ENCODE assay signal across 8 mouse cellular contexts in the genomic region with DNA sequence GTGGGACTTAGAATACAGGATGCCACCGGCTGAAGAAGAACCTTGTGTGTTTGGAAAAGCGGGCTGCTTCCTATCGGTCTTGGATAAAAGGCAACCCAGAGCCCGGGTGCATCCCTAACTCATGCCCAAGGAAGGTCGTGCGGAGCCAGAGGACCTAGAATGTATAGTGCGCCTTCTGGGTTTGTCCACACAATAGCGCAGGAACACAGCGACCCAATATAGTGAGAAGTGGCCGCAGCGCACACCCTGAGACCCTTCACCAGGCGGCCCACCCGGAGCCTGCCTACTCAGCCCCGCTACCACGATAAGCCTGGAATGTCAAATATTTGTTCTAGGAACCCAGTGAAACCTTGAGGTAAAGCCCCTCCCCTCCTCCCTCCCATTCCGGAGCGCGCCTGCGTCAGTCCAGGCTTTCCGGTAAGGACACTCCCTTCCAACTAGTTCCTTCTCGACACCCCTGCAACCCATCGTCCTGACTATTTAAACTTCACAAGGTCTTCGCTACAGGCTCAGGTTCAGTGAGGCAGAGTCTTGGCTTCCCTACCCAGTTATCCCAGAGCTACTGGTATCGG. TPM values are rescaled to one million over a fixed set of nuclear protein-coding genes. Genes with fewer than 3 reads are reported as not detected.
DNase-seq lines count a peak whose midpoint lies in the region; ATAC-seq and TF ChIP-seq lines count a peak whose summit lies in the region.

No protein-coding gene starts in this region.

- H3K27me3 ChIP-seq in spleen, adult 2 months (ENCODE audit: control insufficient read depth, insufficient read depth, low read length), result peaks cover 23% of the 10 kb centered on the region
- no peaks in the 10 kb centered on the region for H3K27me3 ChIP-seq in kidney, adult 2 months (replicated peaks; ENCODE audit: control insufficient read depth, insufficient read depth, low read length)
- peaks cover 23% of the 10 kb centered on the region for H3K27me3 ChIP-seq in lung, embryonic 16.5 days (ENCODE audit: control insufficient read depth, insufficient read depth, low read depth, low read length)

- peak; percentile 64 for ATAC-seq in lung, embryonic 16.5 days (ENCODE audit: low read depth)

- intact Hi-C loops in left cerebral cortex, postnatal 14 days (cut with DNase I), result loop anchor here (5.0 kb wide), 1 partner anchor 74 kb away; the partner anchor contains the start of genes Prmt7 and Slc7a6os

- 1% methylated on average over 24 of the region's 24 CpGs for WGBS in spleen, adult 2 months
- WGBS in bone marrow, adult 2 months, result 1% methylated on average over 24 of the region's 24 CpGs
- under 1% methylated on average over 24 of the region's 24 CpGs for WGBS in kidney, adult 2 months
- 0% methylated on average over 24 of the region's 24 CpGs for WGBS in lung, embryonic 16.5 days
- WGBS in olfactory bulb, adult 2 months, result under 1% methylated on average over 24 of the region's 24 CpGs

- H3K4me3 ChIP-seq in spleen, adult 2 months (ENCODE audit: extremely low read depth, insufficient read depth, insufficient read length), result peak overlapping the region; percentile 31; the same call in 1 of the 2 replicates
- H3K4me3 ChIP-seq in bone marrow, adult 2 months (replicated peaks; ENCODE audit: control insufficient read depth, low read depth, low read length), result peak overlapping the region; percentile 38
- peak overlapping the region; percentile 51 for H3K4me3 ChIP-seq in kidney, adult 2 months (ENCODE audit: insufficient read depth, low read depth, low read length)
- peak overlapping the region; percentile 64 for H3K4me3 ChIP-seq in lung, embryonic 16.5 days (ENCODE audit: low read length)
- H3K4me3 ChIP-seq in olfactory bulb, adult 2 months (ENCODE audit: insufficient read depth, low read depth, low read length), result peak overlapping the region; percentile 43

- peaks cover 17% of the 10 kb centered on the region for H3K4me1 ChIP-seq in spleen, adult 2 months (ENCODE audit: control insufficient read depth, insufficient read depth, insufficient read length)
- H3K4me1 ChIP-seq in bone marrow, adult 2 months (ENCODE audit: control insufficient read depth, insufficient read depth, low read length), result no peaks in the 10 kb centered on the region; the same call in 1 of the 2 replicates
- H3K4me1 ChIP-seq in kidney, adult 2 months (ENCODE audit: control insufficient read depth, insufficient read depth, low read length), result peaks cover 13% of the 10 kb centered on the region; the same call in 1 of the 2 replicates
- peaks cover 12% of the 10 kb centered on the region; the same call in 1 of the 2 replicates for H3K4me1 ChIP-seq in lung, embryonic 16.5 days (replicated peaks; ENCODE audit: control insufficient read depth, insufficient read depth, low read length)
- H3K4me1 ChIP-seq in olfactory bulb, adult 2 months (ENCODE audit: control insufficient read depth, insufficient read depth, low read length), result peaks cover 36% of the 10 kb centered on the region

- peak overlapping the region; percentile 68 for H3K9ac ChIP-seq in lung, embryonic 16.5 days (ENCODE audit: low read length)

- no peak for DNase-seq in spleen, adult 2 months (ENCODE audit: low read depth in 1 of 2, low spot score in 2 of 2)
- no peak for DNase-seq in spleen, postnatal 36 days (ENCODE audit: low spot score in 2 of 2)
- peak; percentile 74 for DNase-seq in heart, adult 8-10 months (ENCODE audit: low spot score)
- DNase-seq in kidney, adult 2 months, result peak; percentile 89
- no peak for DNase-seq in left cerebral cortex, postnatal 14 days (ENCODE audit: low spot score in 2 of 2)

- no peaks in the 10 kb centered on the region for H3K9me3 ChIP-seq in lung, embryonic 16.5 days (ENCODE audit: control insufficient read depth, low read length)

- H3K4me2 ChIP-seq in lung, embryonic 16.5 days (ENCODE audit: low read depth, low read length), result peak overlapping the region; percentile 68

- no peak overlapping the region for H3K27ac ChIP-seq in spleen, adult 2 months (ENCODE audit: insufficient read depth, low read length)
- no peak overlapping the region for H3K27ac ChIP-seq in bone marrow, adult 2 months (ENCODE audit: control insufficient read depth, insufficient read depth, low read depth, low read length, poor library complexity)
- peak overlapping the region; percentile 85 for H3K27ac ChIP-seq in kidney, adult 2 months (ENCODE audit: insufficient read depth, low read depth, low read length)
- peak overlapping the region; percentile 87 for H3K27ac ChIP-seq in lung, embryonic 16.5 days (ENCODE audit: low read length)
- no peak overlapping the region for H3K27ac ChIP-seq in olfactory bulb, adult 2 months (ENCODE audit: insufficient read depth, low read depth, low read length)

- TF ChIP-seq CTCF in spleen, adult 2 months (IDR thresholded peaks at IDR 0.05; ENCODE audit: extremely low read depth, insufficient read depth, insufficient read length, insufficient replicate concordance), result no peak
- TF ChIP-seq CTCF in bone marrow, adult 2 months (IDR thresholded peaks at IDR 0.05; ENCODE audit: control insufficient read depth, insufficient read depth, low read length), result no peak
- TF ChIP-seq CTCF in kidney, adult 2 months (conservative IDR thresholded peaks at IDR 0.05; ENCODE audit: insufficient read depth, insufficient read length, low read depth, low read length), result no peak
- TF ChIP-seq CTCF in olfactory bulb, adult 2 months (IDR thresholded peaks at IDR 0.05; ENCODE audit: insufficient read depth, low read depth, low read length), result no peak

- H3K36me3 ChIP-seq in spleen, adult 2 months (ENCODE audit: control insufficient read depth, insufficient read depth, low read length), result no peaks in the 10 kb centered on the region; the same call in 1 of the 2 replicates
- no peaks in the 10 kb centered on the region for H3K36me3 ChIP-seq in kidney, adult 2 months (ENCODE audit: control insufficient read depth, insufficient read depth, low read length)
- H3K36me3 ChIP-seq in lung, embryonic 16.5 days (ENCODE audit: control insufficient read depth, insufficient read depth, low read length), result no peaks in the 10 kb centered on the region

- TF ChIP-seq POLR2A in spleen, adult 2 months (IDR thresholded peaks at IDR 0.05; ENCODE audit: low read depth, low read length), result no peak
- no peak for TF ChIP-seq POLR2A in bone marrow, adult 2 months (IDR thresholded peaks at IDR 0.05; ENCODE audit: borderline replicate concordance, control insufficient read depth, low read depth, low read length)
- TF ChIP-seq POLR2A in kidney, adult 2 months (IDR thresholded peaks at IDR 0.05; ENCODE audit: low read depth, low read length), result peak; percentile 55
- TF ChIP-seq POLR2A in olfactory bulb, adult 2 months (IDR thresholded peaks at IDR 0.05; ENCODE audit: insufficient read depth, low read depth, low read length), result no peak

RNA-seq across cellular contexts. Expression of gene Esrp2, which starts 1.2 kb away (rescaled TPM):
- polyA plus RNA-seq in spleen, adult 2 months (2012; rRNA removed), result 0.67 and 0.69 TPM in 2 replicates
- polyA plus RNA-seq in bone marrow, adult 2 months (2011; ENCODE audit: insufficient read depth, insufficient read length, low replicate concordance, missing spikeins), result not detected in 2 replicates
- total RNA-seq in heart, adult 8-10 months (2022), result under 1 TPM; 0.23 to 0.81 (median 0.42) TPM
- polyA plus RNA-seq in kidney, adult 2 months (2012; rRNA removed), result 31.0 and 34.3 TPM in 2 replicates
- 62.7 and 62.8 TPM in 2 replicates for polyA plus RNA-seq in lung, embryonic 16.5 days (2015; fragmentation: Nextera tagmentation; extraction: Ambion mirVana)
- polyA plus RNA-seq in olfactory bulb, adult 2 months (2012; ENCODE audit: insufficient read depth, insufficient read length, low replicate concordance, missing spikeins), result not detected in 2 replicates
- total RNA-seq in left cerebral cortex, postnatal 14 days (2021), result under 1 TPM in 1 of 2 experiments, not detected in 1; 0.79 TPM

RNA-seq across cellular contexts. Expression of gene Pla2g15, which starts 12.2 kb away (rescaled TPM):
- polyA plus RNA-seq in spleen, adult 2 months (2012; rRNA removed), result 24.6 and 35.4 TPM in 2 replicates
- polyA plus RNA-seq in bone marrow, adult 2 months (2011; ENCODE audit: insufficient read depth, insufficient read length, low replicate concordance, missing spikeins), result 8.4 and 20.8 TPM in 2 replicates
- 10 to 100 TPM in 1 of 4 experiments, 1 to 10 TPM in 3; 7.7 to 10.0 (median 9.4) TPM for total RNA-seq in heart, adult 8-10 months (2022)
- polyA plus RNA-seq in kidney, adult 2 months (2012; rRNA removed), result 9.4 and 10.2 TPM in 2 replicates
- polyA plus RNA-seq in lung, embryonic 16.5 days (2015; fragmentation: Nextera tagmentation; extraction: Ambion mirVana), result 12.8 and 12.9 TPM in 2 replicates
- polyA plus RNA-seq in olfactory bulb, adult 2 months (2012; ENCODE audit: insufficient read depth, insufficient read length, low replicate concordance, missing spikeins), result not detected in 2 replicates
- 10 to 100 TPM; 23.0 to 25.3 TPM for total RNA-seq in left cerebral cortex, postnatal 14 days (2021)

RNA-seq across cellular contexts. Expression of gene Slc7a6, which starts 30.7 kb away (rescaled TPM):
- polyA plus RNA-seq in spleen, adult 2 months (2012; rRNA removed), result 22.4 and 22.6 TPM in 2 replicates
- 3.7 and 8.3 TPM in 2 replicates for polyA plus RNA-seq in bone marrow, adult 2 months (2011; ENCODE audit: insufficient read depth, insufficient read length, low replicate concordance, missing spikeins)
- 10 to 100 TPM in 1 of 4 experiments, 1 to 10 TPM in 3; 6.9 to 10.8 (median 9.6) TPM for total RNA-seq in heart, adult 8-10 months (2022)
- 8.2 and 9.8 TPM in 2 replicates for polyA plus RNA-seq in kidney, adult 2 months (2012; rRNA removed)
- polyA plus RNA-seq in lung, embryonic 16.5 days (2015; fragmentation: Nextera tagmentation; extraction: Ambion mirVana), result 41.3 and 41.7 TPM in 2 replicates
- polyA plus RNA-seq in olfactory bulb, adult 2 months (2012; ENCODE audit: insufficient read depth, insufficient read length, low replicate concordance, missing spikeins), result not detected in 2 replicates
- total RNA-seq in left cerebral cortex, postnatal 14 days (2021), result 10 to 100 TPM; 26.8 to 29.9 TPM

Comparison
In these comparisons a context has a peak if more than half of its experiments do, and no peak if none do; other contexts are left out.
1. DNase-seq: peak in heart, adult 8-10 months (single experiment) and kidney, adult 2 months (single experiment); none in spleen, adult 2 months (0 of 2), spleen, postnatal 36 days (0 of 2) and left cerebral cortex, postnatal 14 days (0 of 2).
2. H3K27ac ChIP-seq: peak in kidney, adult 2 months (single experiment) and lung, embryonic 16.5 days (single experiment); none in spleen, adult 2 months (single experiment), bone marrow, adult 2 months (single experiment) and olfactory bulb, adult 2 months (single experiment).
3. RNA of gene Esrp2, which starts 1.2 kb away (polyA plus RNA-seq): 62.7 to 62.8 TPM in lung, embryonic 16.5 days and 31.0 to 34.3 TPM in kidney, adult 2 months; 0.67 to 0.69 TPM in spleen, adult 2 months, not detected in bone marrow, adult 2 months and not detected in olfactory bulb, adult 2 months; every median in the first group is over 10 times any median in the second.
4. Peak in every context shown above with its lines, with median percentiles within 50 percentile points of each other: H3K4me3 ChIP-seq.